Mouse (Mus musculus) embryonic facial prominence, embryonic 11.5 days (tissue): ENCODE data around the gene Tmem121. TPM values are rescaled to one million over a fixed set of nuclear protein-coding genes. Genes with fewer than 3 reads are reported as not detected.

Experiments used
- ATAC-seq: fragments of 200-750 bp; cut with Nextera tagmentation; replicated peaks from 2 replicates; pipeline ENCODE4 v1.8.0; 2017; ENCODE audit warnings: low read depth; ENCODE audit not compliant: insufficient number of reproducible peaks, low FRiP score, low TSS enrichment
- DNase-seq: peaks from one replicate; pipeline ENCODE4 v3.0.0-alpha.2; 2015; ENCODE audit warnings: low spot score
- H3K27ac ChIP-seq: fragments of 300-500 bp; sonication (generic); replicated peaks from 2 replicates; pipeline ENCODE4 v1.5.1; 2014; ENCODE audit warnings: mild to moderate bottlenecking, low read depth, low read length, control low read depth
- H3K27me3 ChIP-seq: fragments of 300-500 bp; sonication (generic); 2 replicates; pipeline ENCODE4 v1.6.1; 2014; ENCODE audit warnings: mild to moderate bottlenecking, low read length, moderate library complexity, mixed read lengths; ENCODE audit not compliant: control insufficient read depth, insufficient read depth
- H3K36me3 ChIP-seq: fragments of 300-500 bp; sonication (generic); replicated peaks from 2 replicates; pipeline ENCODE4 v1.6.1; 2014; ENCODE audit warnings: low read depth, mild to moderate bottlenecking, low read length, moderate library complexity, mixed read lengths; ENCODE audit not compliant: control insufficient read depth, insufficient read depth
- H3K4me1 ChIP-seq: fragments of 300-500 bp; sonication (generic); 2 replicates; pipeline ENCODE4 v1.6.1; 2014; ENCODE audit warnings: low read length, mixed read lengths; ENCODE audit not compliant: control insufficient read depth, insufficient read depth
- H3K4me2 ChIP-seq: fragments of 300-500 bp; sonication (generic); 2 replicates; pipeline ENCODE4 v1.6.1; 2014; ENCODE audit warnings: low read depth, mild to moderate bottlenecking, control low read depth, low read length, moderate library complexity
- H3K4me3 ChIP-seq: fragments of 300-500 bp; sonication (generic); 2 replicates; pipeline ENCODE4 v1.5.1; 2014; ENCODE audit warnings: low read depth, low read length, control low read depth
- H3K9ac ChIP-seq: fragments of 300-500 bp; sonication (generic); replicated peaks from 2 replicates; pipeline ENCODE4 v1.6.1; 2014; ENCODE audit warnings: mild to moderate bottlenecking, control low read depth, low read length
- H3K9me3 ChIP-seq: fragments of 300-500 bp; sonication (generic); replicated peaks from 2 replicates; pipeline ENCODE4 v1.6.1; 2016; ENCODE audit warnings: mild to moderate bottlenecking, low read length, inconsistent platforms, mixed read lengths; ENCODE audit not compliant: control insufficient read depth
- WGBS: fragments of 180-500 bp; shearing (Covaris S2); extraction: QIAGEN DNeasy Blood & Tissue Kit; methylation state at CpG from one replicate; pipeline ENCODE4 v1.1.7; 2014; 5-methylcytosine and 5-hydroxymethylcytosine counted together
- polyA plus RNA-seq: library from polyadenylated mRNA; unstranded; fragments of >200 nt; fragmentation: Nextera tagmentation; extraction: Ambion mirVana; gene quantifications from 2 replicates; pipeline ENCODE4 v1.2.1, GENCODE M21; 2014

Tmem121 gene
- polyA plus RNA-seq, 1 experiment from 2014 or later: 5.7 TPM

DNA sequence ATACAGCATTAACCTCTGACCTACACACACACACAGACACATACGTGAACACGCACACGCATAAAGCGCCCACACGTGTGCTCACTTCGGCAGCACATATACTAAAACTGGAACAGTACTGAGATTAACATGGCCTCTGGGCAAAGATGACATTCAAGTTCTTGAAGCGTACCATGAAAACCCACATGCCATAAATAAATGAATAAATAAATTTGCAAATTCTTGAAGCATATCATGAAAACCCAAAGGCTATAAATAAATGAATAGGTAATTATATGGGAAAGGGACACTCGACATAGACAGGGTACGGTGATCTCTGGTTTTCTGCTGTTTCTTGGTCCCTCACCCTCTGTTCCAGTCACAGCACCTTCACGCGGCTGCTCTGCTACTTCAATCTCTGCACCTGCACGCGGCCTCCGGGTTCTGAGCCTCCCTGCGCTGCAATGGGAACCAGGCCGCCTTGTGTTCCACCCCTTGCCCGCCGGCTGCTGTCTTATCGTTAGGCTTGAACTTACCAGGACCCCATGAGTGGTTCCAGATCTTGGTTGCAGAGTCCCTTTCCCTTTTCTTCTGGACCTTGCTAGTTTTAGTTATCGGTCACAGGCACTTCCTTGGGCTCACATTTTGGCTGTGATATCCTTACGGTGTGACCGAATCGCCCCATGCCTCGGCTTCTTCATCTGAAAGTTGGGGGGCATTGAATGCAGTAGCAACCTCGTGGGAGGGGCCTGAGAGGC, 28.5 kb downstream of the Tmem121 start:
- Histone ChIP-seq H3K4me1 (no peaks in the 10 kb centered on the region), H3K9me3 (no peaks in the 10 kb centered on the region), H3K4me3 (no peak overlapping the region), H3K27me3 (no peaks in the 10 kb centered on the region), H3K9ac (no peak overlapping the region), H3K36me3 (no peaks in the 10 kb centered on the region), H3K27ac (no peak overlapping the region), H3K4me2 (no peak overlapping the region)
- WGBS: 86% methylated on average over 25 of the region's 25 CpGs
- ATAC-seq (no peak), DNase-seq (no peak)

- DNase-seq: no peak
- H3K4me3 ChIP-seq: no peak overlapping the region
- no peaks in the 10 kb centered on the region for H3K36me3 ChIP-seq
- no peaks in the 10 kb centered on the region for H3K27me3 ChIP-seq
- no peaks in the 10 kb centered on the region for H3K4me1 ChIP-seq
- no peak for ATAC-seq
- no peak overlapping the region for H3K9ac ChIP-seq
- H3K9me3 ChIP-seq: no peaks in the 10 kb centered on the region
- H3K27ac ChIP-seq: no peak overlapping the region
- WGBS: 85% methylated on average over 16 of the region's 16 CpGs
- H3K4me2 ChIP-seq: no peak overlapping the region
Measured at GRCm38 (mm10) chr12:113214972-113215666, 29.4 kb downstream of the Tmem121 start.

- Histone ChIP-seq H3K4me2 (no peak overlapping the region), H3K9ac (no peak overlapping the region), H3K4me3 (no peak overlapping the region), H3K9me3 (no peaks in the 10 kb centered on the region), H3K27ac (no peak overlapping the region), H3K36me3 (no peaks in the 10 kb centered on the region), H3K4me1 (no peaks in the 10 kb centered on the region), H3K27me3 (no peaks in the 10 kb centered on the region)
- DNase-seq (peak; percentile 68), ATAC-seq (no peak)
- WGBS: 14% methylated on average over 6 of the region's 6 CpGs
Measured at GRCm38 (mm10) chr12:113215667-113216346, 30.1 kb downstream of the Tmem121 start.

DNA sequence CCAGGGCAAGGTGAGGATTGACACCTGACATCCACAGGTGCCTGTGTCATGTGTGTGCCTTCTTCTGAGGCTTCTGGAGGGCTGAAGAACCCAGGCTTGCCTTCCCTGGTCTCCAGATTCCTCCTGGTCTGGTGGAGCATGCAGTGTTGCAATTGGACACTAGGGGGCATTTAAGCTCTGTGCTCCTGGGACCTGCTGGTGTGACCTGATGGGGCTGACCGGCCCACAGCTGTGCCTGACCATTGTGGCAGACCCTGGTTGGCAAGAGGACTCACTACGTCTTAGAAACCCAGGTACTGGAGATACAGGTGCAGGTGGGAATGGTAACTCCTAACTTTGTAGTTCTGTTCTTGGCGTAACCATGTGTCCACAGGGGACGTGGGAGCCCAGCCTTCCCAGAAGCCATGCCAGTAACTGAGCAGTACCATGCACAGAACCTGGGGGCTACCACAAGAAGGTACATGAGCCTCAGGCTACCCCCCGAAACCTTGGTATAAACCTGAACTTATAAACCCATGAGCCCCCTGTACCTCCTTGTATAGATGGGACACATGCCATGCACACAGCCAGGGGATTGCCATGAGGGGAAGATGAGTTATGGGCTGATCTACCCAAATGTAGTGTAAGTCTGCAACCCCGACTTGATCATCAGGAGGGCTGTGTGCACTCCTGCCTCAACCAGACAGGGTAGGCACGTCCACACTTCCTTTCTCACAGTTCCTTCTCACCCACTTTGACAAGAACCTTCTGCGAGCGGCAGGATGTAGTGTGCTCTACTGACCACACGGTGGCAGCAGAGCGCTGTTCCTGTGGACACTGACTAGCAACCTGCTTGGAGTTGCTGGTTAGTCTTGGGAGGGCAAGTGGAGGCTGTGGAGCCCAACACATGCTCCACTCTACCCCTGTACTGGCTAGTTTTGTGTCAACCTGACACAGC, 31.8 kb downstream of the Tmem121 start:
- WGBS: 26% methylated on average over 11 of the region's 11 CpGs
- Histone ChIP-seq H3K4me2 (no peak overlapping the region), H3K4me1 (no peaks in the 10 kb centered on the region), H3K9me3 (no peaks in the 10 kb centered on the region), H3K36me3 (no peaks in the 10 kb centered on the region), H3K4me3 (no peak overlapping the region), H3K27me3 (no peaks in the 10 kb centered on the region), H3K27ac (no peak overlapping the region), H3K9ac (no peak overlapping the region)
- ATAC-seq (peak; percentile 20; the same call in 1 of the 2 replicates), DNase-seq (peak; percentile 86)

DNA sequence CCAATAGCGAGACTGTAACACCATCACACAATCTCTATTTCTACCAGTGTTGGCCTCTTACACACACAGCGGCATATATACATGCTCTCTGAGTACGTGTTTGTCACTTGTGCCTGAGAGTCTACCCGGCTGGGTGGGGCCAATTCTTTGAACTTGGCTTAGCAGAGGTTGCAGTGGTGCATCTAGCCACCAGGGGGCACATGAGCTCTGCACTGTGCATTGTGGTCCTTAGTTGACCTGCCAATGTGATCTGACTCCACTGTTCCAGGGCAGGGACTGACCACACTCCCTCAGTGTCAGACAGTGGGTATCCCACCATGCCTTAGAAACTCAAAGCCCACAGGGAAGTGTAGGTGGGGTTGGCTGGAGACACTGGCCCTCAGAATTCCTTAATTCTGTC, 34.1 kb downstream of the Tmem121 start:
- H3K9ac ChIP-seq: no peak overlapping the region
- H3K4me2 ChIP-seq: no peak overlapping the region
- H3K27ac ChIP-seq: no peak overlapping the region
- no peak for ATAC-seq
- no peaks in the 10 kb centered on the region for H3K36me3 ChIP-seq
- DNase-seq: peak; percentile 65
- no peaks in the 10 kb centered on the region for H3K27me3 ChIP-seq
- 56% methylated on average over 4 of the region's 4 CpGs for WGBS
- H3K4me3 ChIP-seq: no peak overlapping the region
- no peaks in the 10 kb centered on the region for H3K4me1 ChIP-seq
- H3K9me3 ChIP-seq: no peaks in the 10 kb centered on the region

GRCm38 (mm10) chr12:113220447-113220846, 34.7 kb downstream of the Tmem121 start:
- no peaks in the 10 kb centered on the region for H3K9me3 ChIP-seq
- no peak overlapping the region for H3K4me3 ChIP-seq
- DNase-seq (peak; percentile 75), ATAC-seq (peak; percentile 15; the same call in 1 of the 2 replicates)
- H3K9ac ChIP-seq: no peak overlapping the region
- no peaks in the 10 kb centered on the region for H3K36me3 ChIP-seq
- no peak overlapping the region for H3K4me2 ChIP-seq
- no peak overlapping the region for H3K27ac ChIP-seq
- H3K4me1 ChIP-seq: no peaks in the 10 kb centered on the region
- 42% methylated on average over 4 of the region's 4 CpGs for WGBS
- H3K27me3 ChIP-seq: no peaks in the 10 kb centered on the region

DNA sequence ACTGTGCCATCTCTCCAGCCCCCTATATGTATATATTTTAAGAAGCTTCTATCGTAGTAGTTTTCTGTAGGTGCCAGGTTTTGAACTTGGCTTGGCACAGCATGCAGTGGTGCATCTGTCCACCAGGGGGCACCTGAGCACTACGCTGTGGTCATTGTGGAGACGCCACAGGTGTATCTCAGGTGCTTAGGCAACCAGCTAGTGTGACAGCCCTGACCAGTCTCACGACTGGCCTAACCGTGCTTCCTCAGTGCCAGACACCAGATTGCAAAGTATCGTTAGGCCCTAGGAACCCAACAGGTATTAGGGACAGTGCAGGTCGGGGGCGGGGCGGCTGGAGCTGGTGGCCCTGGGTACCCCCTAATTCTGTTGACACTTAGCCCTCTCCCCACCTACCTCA, 35.6 kb downstream of the Tmem121 start:
- Histone ChIP-seq H3K36me3 (no peaks in the 10 kb centered on the region), H3K9me3 (no peaks in the 10 kb centered on the region), H3K4me2 (no peak overlapping the region), H3K27me3 (no peaks in the 10 kb centered on the region), H3K4me3 (no peak overlapping the region), H3K9ac (no peak overlapping the region), H3K4me1 (no peaks in the 10 kb centered on the region), H3K27ac (no peak overlapping the region)
- WGBS: 74% methylated on average over 9 of the region's 9 CpGs
- DNase-seq (peak; percentile 18), ATAC-seq (no peak)
